Mouse (Mus musculus): ENCODE measurements around the gene Rimklb.
"Not testable (repeated sequence)": the region's sequence is repeated elsewhere in the genome, so short reads cannot be mapped to it uniquely, and the experiment has no call there.

The Rimklb gene

GRCm38 (mm10) chr6:122496501-122496900, 2.1 kb downstream of the Rimklb start:
- DNase-seq (ENCODE audit: low spot score in 2 of 2) = no peak

GRCm38 (mm10) chr6:122495082-122495881, 3.3 kb downstream of the Rimklb start:
- peak; percentile 60 to 69 for DNase-seq (ENCODE audit: low spot score in 2 of 2)

GRCm38 (mm10) chr6:122493799-122494472, 4.6 kb downstream of the Rimklb start:
- DNase-seq (ENCODE audit: low spot score in 2 of 2) = no peak

- DNase-seq (ENCODE audit: low spot score in 2 of 2) = no peak
Observed at GRCm38 (mm10) chr6:122492479-122492878, 6.1 kb downstream of the Rimklb start.

- peak; percentile 81 for DNase-seq (ENCODE audit: low spot score in 2 of 2)
Observed at GRCm38 (mm10) chr6:122491557-122491956, 7.0 kb downstream of the Rimklb start.

GRCm38 (mm10) chr6:122490929-122491512, 7.5 kb downstream of the Rimklb start:
- no peak for DNase-seq (ENCODE audit: low spot score in 2 of 2)

GRCm38 (mm10) chr6:122486297-122487117, 12.1 kb downstream of the Rimklb start:
- peak; percentile 89 to 90 for DNase-seq (ENCODE audit: low spot score in 2 of 2)

- peak; percentile 72 to 75 for DNase-seq (ENCODE audit: low spot score in 2 of 2)
Observed at GRCm38 (mm10) chr6:122485401-122486296, 12.9 kb downstream of the Rimklb start.

- DNase-seq (ENCODE audit: low spot score in 2 of 2) = no peak
Observed at GRCm38 (mm10) chr6:122478062-122478461, 20.5 kb downstream of the Rimklb start.

GRCm38 (mm10) chr6:122471461-122471860, 27.1 kb downstream of the Rimklb start:
- DNase-seq (ENCODE audit: low spot score in 2 of 2) = not testable (repeated sequence)

- DNase-seq (ENCODE audit: low spot score in 2 of 2) = no peak
Observed at GRCm38 (mm10) chr6:122470240-122470639, 28.3 kb downstream of the Rimklb start.

GRCm38 (mm10) chr6:122469030-122469640, 29.4 kb downstream of the Rimklb start:
- no peak for DNase-seq (ENCODE audit: low spot score in 2 of 2)

- DNase-seq (ENCODE audit: low spot score in 2 of 2) = peak; percentile 34 to 46
Observed at GRCm38 (mm10) chr6:122466092-122466713, 32.4 kb downstream of the Rimklb start.

- no peak for DNase-seq (ENCODE audit: low spot score in 2 of 2)
Observed at GRCm38 (mm10) chr6:122458946-122459693, 39.4 kb downstream of the Rimklb start.

- DNase-seq (ENCODE audit: low spot score in 2 of 2) = no peak
Observed at GRCm38 (mm10) chr6:122447848-122448247, 50.7 kb downstream of the Rimklb start.

GRCm38 (mm10) chr6:122445215-122445614, 53.3 kb downstream of the Rimklb start:
- DNase-seq (ENCODE audit: low spot score in 2 of 2) = no peak

- DNase-seq (ENCODE audit: low spot score in 2 of 2) = no peak
Observed at GRCm38 (mm10) chr6:122440632-122441226, 57.8 kb downstream of the Rimklb start.

GRCm38 (mm10) chr6:122439249-122439648, 59.3 kb downstream of the Rimklb start:
- DNase-seq (ENCODE audit: low spot score in 2 of 2) = no peak

- no peak for DNase-seq (ENCODE audit: low spot score in 2 of 2)
Observed at GRCm38 (mm10) chr6:122435270-122435669, 63.3 kb downstream of the Rimklb start.

All from right cerebral cortex, postnatal 10 days (tissue).